Mouse (Mus musculus) yolk sac, embryonic 10.5 days (tissue): Measurements from ENCODE around the gene Olfr318.
A peak's percentile ranks its signal among the peaks of the same experiment; 100 is the strongest.
"Not testable (repeated sequence)": the region's sequence is repeated elsewhere in the genome, so short reads cannot be mapped to it uniquely, and the experiment has no call there.

ENCODE experiments used
- DNase-seq: peaks from one replicate; pipeline ENCODE4 v3.0.0-alpha.2; 2017; ENCODE audit warnings: low spot score

Gene Olfr318

GRCm38 (mm10) chr11:58723914-58724313 lies at the start of gene Olfr318:
Olfr318 (minus strand) TSS chr11:58724014.
- no peak for DNase-seq

GRCm38 (mm10) chr11:58772888-58773287 lies 49.1 kb upstream of the Olfr318 start, which contains the start of gene Olfr315:
Olfr315 (plus strand) TSS chr11:58773188.
- DNase-seq: no peak

GRCm38 (mm10) chr11:58752434-58752833 lies 28.6 kb upstream of the Olfr318 start, which contains the start of gene Olfr316:
Olfr316 (plus strand) TSS chr11:58752734.
- no peak for DNase-seq

- DNase-seq: not testable (repeated sequence)
Observed at GRCm38 (mm10) chr11:58751096-58751495, 27.3 kb upstream of the Olfr318 start.

- no peak for DNase-seq
Observed at GRCm38 (mm10) chr11:58738792-58739262, 15.0 kb upstream of the Olfr318 start, which contains the start of gene Olfr317. Olfr317 (minus strand) TSS chr11:58739212.

- no peak for DNase-seq
Observed at GRCm38 (mm10) chr11:58733372-58733771, 9.6 kb upstream of the Olfr318 start.

- DNase-seq: peak; percentile 17
Observed at GRCm38 (mm10) chr11:58727896-58728650, 4.3 kb upstream of the Olfr318 start.

- DNase-seq: no peak
Observed at GRCm38 (mm10) chr11:58719701-58720100, 4.1 kb downstream of the Olfr318 start.

- DNase-seq: not testable (repeated sequence)
Observed at GRCm38 (mm10) chr11:58717723-58718122, 6.1 kb downstream of the Olfr318 start.

- DNase-seq: no peak
Observed at GRCm38 (mm10) chr11:58709086-58709485, 14.7 kb downstream of the Olfr318 start.

GRCm38 (mm10) chr11:58698862-58699261 lies 25.0 kb downstream of the Olfr318 start, which contains the start of gene Olfr319:
Olfr319 (plus strand) TSS chr11:58699162.
- DNase-seq: no peak

GRCm38 (mm10) chr11:58680799-58681198 lies 43.0 kb downstream of the Olfr318 start, which contains the start of gene Olfr320:
Olfr320 (plus strand) TSS chr11:58681099.
- DNase-seq: no peak

- DNase-seq: no peak
Observed at GRCm38 (mm10) chr11:58671825-58672224, 52.0 kb downstream of the Olfr318 start.

- no peak for DNase-seq
Observed at GRCm38 (mm10) chr11:58669252-58669651, 54.6 kb downstream of the Olfr318 start.
